8 mouse cellular contexts compared by ENCODE assay signal in genomic region chr12:89513759-89514158, GRCm38 (mm10).
A peak's percentile ranks its signal among the peaks of the same experiment; 100 is the strongest.
DNase-seq lines count a peak whose midpoint lies in the region; ATAC-seq and TF ChIP-seq lines count a peak whose summit lies in the region.

No protein-coding gene starts in this region.

- TF ChIP-seq EP300 in stomach, postnatal 0 days (optimal IDR thresholded peaks at IDR 0.05), result no peak

- H3K27ac ChIP-seq in lung, embryonic 16.5 days (ENCODE audit: low read length), result no peak overlapping the region
- no peak overlapping the region for H3K27ac ChIP-seq in stomach, postnatal 0 days (replicated peaks)

- WGBS in lung, embryonic 16.5 days, result 38% methylated on average over 7 of the region's 7 CpGs
- 34% methylated on average over 7 of the region's 7 CpGs for WGBS in stomach, postnatal 0 days

- H3K9ac ChIP-seq in lung, embryonic 16.5 days (ENCODE audit: low read length), result no peak overlapping the region
- H3K9ac ChIP-seq in stomach, postnatal 0 days (ENCODE audit: low read length), result no peak overlapping the region

- H3K9me3 ChIP-seq in lung, embryonic 16.5 days (ENCODE audit: control insufficient read depth, low read length), result no peaks in the 10 kb centered on the region
- no peaks in the 10 kb centered on the region for H3K9me3 ChIP-seq in stomach, postnatal 0 days (ENCODE audit: control insufficient read depth, low read length)

- ATAC-seq in lung, embryonic 16.5 days (ENCODE audit: low read depth), result peak; percentile 23; the same call in 1 of the 2 replicates
- no peak for ATAC-seq in stomach, postnatal 0 days (ENCODE audit: low FRiP score, low TSS enrichment)

- no peaks in the 10 kb centered on the region for H3K4me1 ChIP-seq in lung, embryonic 16.5 days (replicated peaks; ENCODE audit: control insufficient read depth, insufficient read depth, low read length)
- no peaks in the 10 kb centered on the region for H3K4me1 ChIP-seq in stomach, postnatal 0 days (replicated peaks; ENCODE audit: control insufficient read depth, insufficient read depth)

- DNase-seq in gastrocnemius, adult 18-20 months (ENCODE audit: low spot score), result peak; percentile 2
- no peak for DNase-seq in gastrocnemius, adult 8-10 months (ENCODE audit: low spot score in 2 of 2)
- peak; percentile 52 for DNase-seq in 3T3-L1 (ENCODE audit: low read depth, low spot score)
- DNase-seq in brain, embryonic 14.5 days (ENCODE audit: low read depth), result peak; percentile 80
- peak; percentile 3 for DNase-seq in fibroblast of lung, adult 2 months (ENCODE audit: low read depth)
- peak; percentile 51 for DNase-seq in kidney, postnatal 14 days
- DNase-seq in stomach, postnatal 0 days (ENCODE audit: low spot score), result peak; percentile 27

- TF ChIP-seq POLR2A in brain, embryonic 14.5 days (IDR thresholded peaks at IDR 0.05; ENCODE audit: borderline replicate concordance, extremely low read depth, insufficient read depth, insufficient read length, poor library complexity, severe bottlenecking), result no peak

- no peak overlapping the region for H3K4me3 ChIP-seq in lung, embryonic 16.5 days (ENCODE audit: low read length)
- H3K4me3 ChIP-seq in stomach, postnatal 0 days (ENCODE audit: low read depth, low read length), result no peak overlapping the region

- TF ChIP-seq CTCF in brain, embryonic 14.5 days (IDR thresholded peaks at IDR 0.05; ENCODE audit: borderline replicate concordance, extremely low read depth, insufficient read depth, insufficient read length), result peak; percentile 75; the same call in 1 of the 2 replicates
- TF ChIP-seq CTCF in stomach, postnatal 0 days (IDR thresholded peaks at IDR 0.05; ENCODE audit: low read depth), result peak; percentile 94

- H3K36me3 ChIP-seq in lung, embryonic 16.5 days (ENCODE audit: control insufficient read depth, insufficient read depth, low read length), result no peaks in the 10 kb centered on the region
- H3K36me3 ChIP-seq in stomach, postnatal 0 days (ENCODE audit: control insufficient read depth, insufficient read depth, low read length), result no peaks in the 10 kb centered on the region

- no peak overlapping the region for H3K4me2 ChIP-seq in lung, embryonic 16.5 days (ENCODE audit: low read depth, low read length)
- H3K4me2 ChIP-seq in stomach, postnatal 0 days (replicated peaks; ENCODE audit: low read depth), result no peak overlapping the region

- H3K27me3 ChIP-seq in lung, embryonic 16.5 days (ENCODE audit: control insufficient read depth, insufficient read depth, low read depth, low read length), result no peaks in the 10 kb centered on the region
- no peaks in the 10 kb centered on the region for H3K27me3 ChIP-seq in stomach, postnatal 0 days (ENCODE audit: control insufficient read depth, insufficient read depth, low read length)

Comparison
In these comparisons a context has a peak if more than half of its experiments do, and no peak if none do; other contexts are left out.
1. DNase-seq: peak in gastrocnemius, adult 18-20 months (single experiment), 3T3-L1 (single experiment), brain, embryonic 14.5 days (single experiment), fibroblast of lung, adult 2 months (single experiment), kidney, postnatal 14 days (single experiment) and stomach, postnatal 0 days (single experiment); none in gastrocnemius, adult 8-10 months (0 of 2).